Mouse (Mus musculus) spleen, adult 2 months (tissue): ENCODE data around the gene 2210011C24Rik. TPM values are rescaled to one million over a fixed set of nuclear protein-coding genes. Genes with fewer than 3 reads are reported as not detected.

ENCODE experiments used
- DNase-seq, 2 experiments: peaks; one replicate each; pipeline versions ENCODE4 v3.0.0 to v3.0.0-alpha.2; 2012 to 2021; ENCODE audit warnings: low spot score in 2 of 2, low read depth in 1 of 2
- H3K27ac ChIP-seq: fragments of 200-500 bp; 2 replicates; pipeline ENCODE4 v1.5.1; 2012; ENCODE audit warnings: low read length, inconsistent platforms; ENCODE audit not compliant: insufficient read depth
- H3K27me3 ChIP-seq: fragments of 200-500 bp; 2 replicates; pipeline ENCODE4 v1.6.1; 2012; ENCODE audit warnings: mild to moderate bottlenecking, moderate library complexity, low read length, inconsistent platforms; ENCODE audit not compliant: control insufficient read depth, insufficient read depth
- H3K36me3 ChIP-seq: fragments of 200-500 bp; 2 replicates; pipeline ENCODE4 v1.6.1; 2012; ENCODE audit warnings: mild to moderate bottlenecking, low read length, inconsistent platforms; ENCODE audit not compliant: control insufficient read depth, insufficient read depth
- H3K4me1 ChIP-seq: fragments of 200-500 bp; 2 replicates; pipeline ENCODE4 v1.6.1; 2011; ENCODE audit warnings: inconsistent platforms; ENCODE audit not compliant: control insufficient read depth, insufficient read depth, insufficient read length
- H3K4me3 ChIP-seq: fragments of 200-500 bp; 2 replicates; pipeline ENCODE4 v1.5.1; 2011; ENCODE audit warnings: mild to moderate bottlenecking, inconsistent platforms; ENCODE audit not compliant: insufficient read depth, insufficient read length; ENCODE audit errors: extremely low read depth
- CTCF ChIP-seq: fragments of 200-500 bp; IDR thresholded peaks from 2 replicates; pipeline ENCODE4 v1.5.1; 2011; ENCODE audit warnings: mild to moderate bottlenecking, inconsistent platforms; ENCODE audit not compliant: insufficient read depth, insufficient read length, insufficient replicate concordance; ENCODE audit errors: extremely low read depth
- POLR2A ChIP-seq: fragments of 200-500 bp; IDR thresholded peaks from 2 replicates; pipeline ENCODE4 v1.6.1; 2011; ENCODE audit warnings: low read depth, low read length, inconsistent platforms
- WGBS: fragments of 180-500 bp; shearing (Covaris S2); methylation state at CpG from one replicate; pipeline ENCODE4 v1.1.7; 2018; 5-methylcytosine and 5-hydroxymethylcytosine counted together
- polyA plus RNA-seq: library from polyadenylated mRNA; depleted of rRNA; stranded (reverse); fragments of >200 nt; gene quantifications from 2 replicates; pipeline ENCODE4 v1.2.3, GENCODE M21; 2012; rRNA removed

2210011C24Rik gene
- polyA plus RNA-seq, 1 experiment, result 0.60 TPM

DNA sequence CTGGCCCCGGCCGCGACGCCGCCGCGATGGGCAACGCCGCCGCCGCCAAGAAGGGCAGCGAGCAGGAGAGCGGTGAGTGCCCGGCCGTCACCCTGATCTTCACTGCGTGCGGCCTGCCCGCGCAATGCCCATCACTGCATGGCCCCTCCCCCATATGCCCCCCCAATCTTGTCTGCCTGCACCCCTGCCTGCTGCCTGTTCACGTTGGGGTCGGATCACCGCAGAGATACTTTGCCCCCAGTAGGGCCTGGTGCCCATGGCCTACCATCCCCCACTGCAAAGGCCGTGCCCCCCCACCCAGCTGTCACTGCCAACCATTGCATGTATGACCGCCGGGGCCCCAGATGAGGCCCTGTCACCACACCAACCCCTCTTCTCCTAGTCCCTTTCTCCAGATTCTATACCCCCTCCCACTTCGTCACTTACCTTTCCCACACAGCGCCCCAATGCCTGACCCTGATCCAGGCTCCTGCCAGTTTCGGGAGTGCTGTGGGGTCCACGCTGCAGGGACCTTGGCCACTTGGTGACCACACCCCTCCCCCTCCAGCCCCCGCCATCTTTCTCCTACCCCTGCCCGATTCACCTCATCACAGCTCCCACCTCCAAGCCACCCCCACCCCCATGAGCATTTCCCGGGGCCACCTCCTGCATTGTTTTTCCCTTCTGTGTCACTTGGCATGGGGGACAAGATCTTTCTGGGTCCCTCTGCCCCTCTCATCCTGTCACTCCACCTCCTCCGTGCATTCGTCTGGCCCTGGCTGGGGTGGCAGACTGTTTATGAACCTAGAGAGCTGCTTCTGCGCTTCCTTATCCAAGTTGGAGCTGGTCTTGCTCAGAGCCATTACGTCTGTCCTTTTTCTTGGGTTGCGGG lies 38.6 kb downstream of the 2210011C24Rik start:
- TF ChIP-seq POLR2A, result no peak
- Histone ChIP-seq H3K27ac (peak overlapping the region; percentile 35; the same call in 1 of the 2 replicates), H3K27me3 (no peaks in the 10 kb centered on the region), H3K36me3 (no peaks in the 10 kb centered on the region), H3K4me1 (peaks cover 15% of the 10 kb centered on the region; the same call in 1 of the 2 replicates), H3K4me3 (peak overlapping the region; percentile 83)
- DNase-seq, result no peak
- 9% methylated on average over 37 of the region's 37 CpGs for WGBS

GRCm38 (mm10) chr8:83972150-83973120 lies 39.5 kb downstream of the 2210011C24Rik start, which contains the start of gene Prkaca:
TSS of gene Prkaca (plus strand) at chr8:83972993.
- Histone ChIP-seq H3K4me1 (peaks cover 14% of the 10 kb centered on the region; the same call in 1 of the 2 replicates), H3K27me3 (no peaks in the 10 kb centered on the region), H3K27ac (peak within 1 kb of the TSS; percentile 35), H3K4me3 (peak within 1 kb of the TSS; percentile 83), H3K36me3 (no peaks in the 10 kb centered on the region)
- TF ChIP-seq POLR2A, result peak; percentile 12; the same call in 1 of the 2 replicates
- no peak for TF ChIP-seq CTCF
- under 1% methylated on average over 91 of the region's 94 CpGs for WGBS
- DNase-seq, result peak; percentile 94 to 98

DNA sequence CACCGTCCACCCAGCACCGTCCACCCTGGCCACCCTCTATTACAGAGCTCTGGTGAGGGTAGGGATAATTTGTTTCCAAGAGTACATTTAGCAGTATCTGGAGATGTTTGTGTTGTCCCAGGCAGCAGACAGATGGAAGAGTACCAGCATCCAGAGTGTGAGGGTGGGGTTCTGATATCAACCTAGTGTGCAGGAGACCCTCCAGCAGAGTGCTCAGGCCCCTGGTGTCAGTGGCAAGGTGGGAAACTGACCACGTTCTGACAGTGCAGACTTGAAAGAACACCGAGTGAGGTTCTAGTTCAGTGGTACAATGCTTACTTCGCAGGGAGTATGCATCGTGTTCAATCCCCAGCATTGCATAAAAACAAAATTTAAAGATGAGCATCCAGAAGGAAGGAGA lies 40.3 kb downstream of the 2210011C24Rik start:
- WGBS, result 91% methylated on average over 6 of the region's 6 CpGs
- no peak overlapping the region for H3K4me3 ChIP-seq
- no peak overlapping the region for H3K27ac ChIP-seq
- no peaks in the 10 kb centered on the region for H3K36me3 ChIP-seq
- H3K27me3 ChIP-seq, result no peaks in the 10 kb centered on the region
- H3K4me1 ChIP-seq, result peaks cover 9% of the 10 kb centered on the region; the same call in 1 of the 2 replicates
- TF ChIP-seq CTCF (no peak), POLR2A (no peak)
- no peak for DNase-seq

GRCm38 (mm10) chr8:83971121-83971520 lies 40.9 kb downstream of the 2210011C24Rik start:
- TF ChIP-seq POLR2A, result no peak
- TF ChIP-seq CTCF, result no peak
- Histone ChIP-seq H3K36me3 (no peaks in the 10 kb centered on the region), H3K27me3 (no peaks in the 10 kb centered on the region), H3K4me3 (no peak overlapping the region), H3K4me1 (peaks cover 9% of the 10 kb centered on the region; the same call in 1 of the 2 replicates), H3K27ac (no peak overlapping the region)
- no peak for DNase-seq
- WGBS, result 90% methylated on average over 4 of the region's 4 CpGs

- Histone ChIP-seq H3K4me3 (no peak overlapping the region), H3K27me3 (no peaks in the 10 kb centered on the region), H3K4me1 (peaks cover 3% of the 10 kb centered on the region; the same call in 1 of the 2 replicates), H3K27ac (no peak overlapping the region), H3K36me3 (no peaks in the 10 kb centered on the region)
- DNase-seq, result no peak
- 98% methylated on average over 7 of the region's 7 CpGs for WGBS
- TF ChIP-seq CTCF (no peak), POLR2A (no peak)
Observed at GRCm38 (mm10) chr8:83967701-83968100, 44.3 kb downstream of the 2210011C24Rik start.

- no peak overlapping the region for H3K27ac ChIP-seq
- no peak overlapping the region for H3K4me3 ChIP-seq
- WGBS, result 89% methylated on average over 5 of the region's 5 CpGs
- no peaks in the 10 kb centered on the region for H3K4me1 ChIP-seq
- no peak for DNase-seq
- no peaks in the 10 kb centered on the region for H3K27me3 ChIP-seq
- TF ChIP-seq POLR2A (no peak), CTCF (no peak)
- H3K36me3 ChIP-seq, result no peaks in the 10 kb centered on the region
Observed at GRCm38 (mm10) chr8:83964015-83964765, 47.8 kb downstream of the 2210011C24Rik start.

Other genes with a start within 250 kb of the 2210011C24Rik start
- gene Adgrl1, start 112.1 kb downstream of the 2210011C24Rik start, polyA plus RNA-seq, result 28.9 and 41.2 TPM in 2 replicates
- 1.2 and 1.3 TPM in 2 replicates for gene Gm10644, start 57.0 kb downstream of the 2210011C24Rik start, polyA plus RNA-seq
- gene Asf1b, start 56.7 kb downstream of the 2210011C24Rik start, polyA plus RNA-seq, result 33.2 and 38.4 TPM in 2 replicates
- 26.7 and 31.5 TPM in 2 replicates for gene Prkaca, start 39.2 kb downstream of the 2210011C24Rik start, polyA plus RNA-seq
- 39.5 and 53.7 TPM in 2 replicates for gene Samd1, start 14.5 kb downstream of the 2210011C24Rik start, polyA plus RNA-seq
- 0.46 and 0.63 TPM in 2 replicates for gene 1700067K01Rik, start 10.7 kb downstream of the 2210011C24Rik start, polyA plus RNA-seq
- 0.22 and 0.23 TPM in 2 replicates for gene Palm3, start 9.3 kb upstream of the 2210011C24Rik start, polyA plus RNA-seq
- 69.5 and 70.0 TPM in 2 replicates for gene Il27ra, start 30.4 kb upstream of the 2210011C24Rik start, polyA plus RNA-seq
- 3.8 and 5.3 TPM in 2 replicates for gene Rln3, start 32.8 kb upstream of the 2210011C24Rik start, polyA plus RNA-seq
- 0.35 and 0.43 TPM in 2 replicates for gene Gm10643, start 53.0 kb upstream of the 2210011C24Rik start, polyA plus RNA-seq
- 45.6 and 58.3 TPM in 2 replicates for gene Rfx1, start 54.7 kb upstream of the 2210011C24Rik start, polyA plus RNA-seq
- gene Dcaf15, start 92.6 kb upstream of the 2210011C24Rik start, polyA plus RNA-seq, result 64.1 and 87.6 TPM in 2 replicates
- gene Podnl1, start 113.8 kb upstream of the 2210011C24Rik start, polyA plus RNA-seq, result 11.1 and 12.9 TPM in 2 replicates
- gene Cc2d1a, start 135.8 kb upstream of the 2210011C24Rik start, polyA plus RNA-seq, result 21.0 and 26.6 TPM in 2 replicates
- gene 4930432K21Rik, start 135.9 kb upstream of the 2210011C24Rik start, polyA plus RNA-seq, result 1.4 TPM in 2 replicates
- gene Nanos3, start 173.0 kb upstream of the 2210011C24Rik start, polyA plus RNA-seq, result 1.2 TPM in 1 of 2 replicates, not detected in the other
- 11.3 and 17.5 TPM in 2 replicates for gene Zswim4, start 224.9 kb upstream of the 2210011C24Rik start, polyA plus RNA-seq
- gene D8Ertd738e, start 237.5 kb upstream of the 2210011C24Rik start, polyA plus RNA-seq, result 68.3 and 88.3 TPM in 2 replicates
- 59.5 and 104 TPM in 2 replicates for gene Mri1, start 245.2 kb upstream of the 2210011C24Rik start, polyA plus RNA-seq